Mouse (Mus musculus) mesoderm, embryonic 11.5 days (tissue): ENCODE measurements around the gene Ampd1.

ENCODE experiments used
- DNase-seq: peaks from one replicate; pipeline ENCODE4 v3.0.0-alpha.2; 2012; ENCODE audit warnings: low read depth, low spot score

Gene Ampd1

GRCm38 (mm10) chr3:103148941-103149340, 75.1 kb downstream of the Ampd1 start:
- DNase-seq = no peak
